Mouse (Mus musculus): ENCODE measurements around the gene Hoxa7.

Gene Hoxa7

DNA sequence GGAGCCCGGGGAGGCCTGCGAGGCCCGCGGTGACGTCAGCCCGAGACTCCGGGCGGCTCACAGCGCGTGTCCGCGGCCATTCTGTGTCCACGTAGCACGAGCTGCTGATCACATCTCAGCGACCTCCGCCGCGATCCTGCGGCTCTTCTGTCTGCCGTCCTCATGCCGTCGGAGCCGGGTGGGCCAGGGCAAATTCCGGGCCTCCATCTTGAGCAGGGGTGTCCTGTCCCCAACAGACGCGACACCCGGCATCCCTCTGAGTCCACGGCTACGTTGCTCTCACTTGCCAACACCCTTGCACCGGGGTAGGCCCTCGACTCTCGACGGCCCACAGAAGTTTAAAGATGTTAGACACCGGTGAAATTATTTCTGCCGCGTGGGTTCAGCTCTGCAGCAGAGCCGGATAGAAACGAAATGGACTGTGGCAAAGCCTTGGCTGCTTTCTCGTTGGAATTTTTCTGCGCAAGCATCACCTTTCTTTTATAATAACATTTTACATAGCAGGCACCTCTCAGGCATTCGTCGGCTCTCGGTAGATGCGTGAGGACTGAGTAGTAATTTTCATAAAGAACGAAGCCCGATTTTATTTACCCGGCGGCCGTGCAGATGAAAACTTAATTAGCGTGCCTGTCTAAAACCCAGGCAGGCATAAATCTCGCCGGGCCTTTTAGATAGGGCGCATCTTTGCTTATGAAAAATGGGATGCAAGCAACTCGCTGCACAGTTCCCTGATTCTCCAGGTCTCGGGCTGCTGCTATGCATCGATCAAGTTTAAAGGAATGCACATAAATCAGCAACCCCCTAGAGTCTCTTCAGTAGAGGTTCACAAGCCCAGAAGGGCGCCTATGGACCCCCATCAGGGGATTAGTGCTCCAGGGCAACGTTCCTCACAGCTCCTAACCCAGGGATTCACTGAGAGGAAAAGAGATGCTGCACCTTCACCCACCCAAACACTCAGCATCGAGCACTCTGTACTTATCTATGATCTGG, 32.2 kb upstream of the Hoxa7 start:
- no peak for ATAC-seq (ENCODE audit: low TSS enrichment)

- no peak for ATAC-seq (ENCODE audit: low TSS enrichment)
These were observed 31.2 kb upstream of the Hoxa7 start for GRCm38 (mm10) chr6:52252775-52253376.

- no peak for ATAC-seq (ENCODE audit: low TSS enrichment)
These were observed 30.5 kb upstream of the Hoxa7 start for GRCm38 (mm10) chr6:52252016-52252774.

- no peak for ATAC-seq (ENCODE audit: low TSS enrichment)
These were observed 29.7 kb upstream of the Hoxa7 start for GRCm38 (mm10) chr6:52251177-52251879.

GRCm38 (mm10) chr6:52249826-52250225, 28.2 kb upstream of the Hoxa7 start:
- ATAC-seq (ENCODE audit: low TSS enrichment): no peak

DNA sequence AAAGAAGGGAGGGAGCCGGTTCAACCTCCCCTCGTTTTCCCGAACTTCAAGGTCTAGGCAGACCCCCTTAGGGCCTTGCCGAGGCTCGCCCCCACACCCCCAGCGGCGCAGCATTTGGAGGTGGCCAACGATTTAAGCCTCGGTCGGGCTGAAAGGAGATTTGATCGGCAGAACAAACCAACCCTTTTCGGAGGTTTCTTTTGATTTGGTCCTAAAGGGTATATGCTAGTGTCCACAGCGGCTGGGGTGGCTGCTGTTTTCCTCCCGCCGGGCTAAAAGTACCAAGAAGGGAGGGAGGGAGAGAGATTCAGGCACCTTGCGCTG, 27.7 kb upstream of the Hoxa7 start:
- no peak for ATAC-seq (ENCODE audit: low TSS enrichment)

DNA sequence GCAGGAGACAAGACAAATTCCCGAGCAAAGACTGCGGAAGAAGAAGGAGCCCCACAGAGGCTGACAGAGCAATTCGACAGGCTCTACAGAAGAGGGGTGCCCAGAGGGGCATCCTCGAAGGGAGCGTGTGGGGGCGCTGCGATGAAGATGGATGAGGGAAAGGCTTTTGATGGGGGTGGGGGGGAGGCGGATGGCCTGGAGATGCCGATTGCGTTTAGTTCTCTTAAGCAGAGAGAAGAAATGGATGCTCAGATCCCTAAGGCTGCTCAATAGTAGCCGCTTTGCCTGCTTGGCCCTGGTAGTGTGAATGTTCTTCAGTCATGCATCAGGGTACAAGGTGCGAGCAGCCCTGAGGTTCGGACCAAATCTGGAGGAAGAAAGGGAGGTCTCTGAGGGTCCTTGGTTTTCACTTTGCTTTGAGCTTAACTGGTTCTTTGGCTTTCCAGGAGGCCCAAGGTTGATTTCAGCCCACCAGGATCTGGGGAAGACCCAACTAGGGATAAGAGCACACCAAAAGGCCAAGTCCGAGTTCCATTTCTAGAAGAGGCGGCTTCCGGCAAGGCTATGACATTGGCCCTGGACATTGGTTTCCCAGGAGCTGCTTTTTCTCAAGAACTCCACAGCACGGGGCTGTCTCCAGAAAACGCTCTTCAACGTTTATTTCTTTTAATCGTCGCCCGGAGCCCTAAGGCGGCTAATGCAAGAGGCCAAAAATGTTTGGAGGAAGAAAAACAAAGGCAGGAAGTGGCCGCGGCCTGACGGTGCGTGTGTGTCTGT, 27.2 kb upstream of the Hoxa7 start:
- no peak for ATAC-seq (ENCODE audit: low TSS enrichment)

DNA sequence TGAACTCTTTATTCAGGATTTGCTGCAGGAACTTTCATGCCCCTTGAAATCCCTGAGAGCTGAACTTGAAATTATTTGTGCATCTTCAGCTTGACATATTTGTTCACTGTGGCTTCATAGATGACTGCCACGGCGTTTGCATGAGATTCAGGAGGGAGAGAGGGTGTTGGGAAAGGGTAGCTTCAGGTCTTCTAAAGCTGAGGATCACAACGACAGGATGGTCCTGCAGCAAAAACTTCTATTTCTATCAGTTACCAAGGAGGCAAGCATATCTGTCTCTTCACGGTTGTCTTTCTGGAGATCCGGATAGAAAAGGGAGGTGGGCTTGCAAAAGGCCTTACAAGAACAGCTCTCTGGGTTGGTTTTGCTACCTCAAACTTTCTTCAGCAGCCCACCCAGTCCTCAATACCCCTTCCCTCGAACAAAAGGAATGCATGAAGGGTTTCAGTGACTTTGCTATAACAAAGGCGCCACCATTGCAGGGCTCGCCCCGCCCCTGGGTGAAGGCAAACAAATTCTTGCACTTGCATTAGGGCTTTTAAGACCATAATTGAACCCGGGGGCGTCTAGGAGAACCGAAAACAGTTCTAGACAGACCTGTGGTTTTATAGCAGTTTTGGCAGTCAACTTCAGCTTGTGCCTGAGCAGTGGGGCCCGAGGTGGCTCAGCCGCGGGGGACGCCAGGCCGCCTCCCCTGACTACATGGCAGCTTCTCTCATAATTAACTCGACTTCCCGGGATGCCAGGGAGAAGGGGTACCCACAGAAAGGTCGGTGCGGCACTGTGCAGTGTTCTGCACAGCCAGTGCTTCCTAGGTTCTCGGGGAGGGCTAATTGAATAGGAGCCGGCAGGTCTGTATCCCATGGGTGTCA, 26.3 kb upstream of the Hoxa7 start:
- ATAC-seq (ENCODE audit: low TSS enrichment): no peak

DNA sequence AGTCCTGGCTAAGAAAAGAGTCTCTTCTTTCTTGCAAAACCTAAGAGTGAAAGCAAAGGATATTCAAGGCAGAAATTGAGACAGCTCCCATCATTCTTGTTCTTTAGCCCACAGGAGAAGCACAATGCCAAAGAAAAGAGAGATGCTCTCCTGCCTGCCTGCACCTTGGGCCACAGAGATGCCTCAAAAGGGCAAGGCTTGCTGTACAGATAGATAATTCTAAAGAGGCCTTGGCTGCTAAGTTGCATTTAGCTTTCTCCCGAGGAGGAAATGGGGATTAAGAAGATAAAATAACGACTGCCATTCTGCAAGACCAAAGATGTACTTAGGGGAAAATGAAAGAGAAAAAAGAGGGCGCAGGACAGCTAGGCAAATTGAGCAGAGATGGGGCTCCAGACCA, 25.3 kb upstream of the Hoxa7 start:
- ATAC-seq (ENCODE audit: low TSS enrichment): no peak

GRCm38 (mm10) chr6:52246403-52246803, 24.7 kb upstream of the Hoxa7 start:
- no peak for ATAC-seq (ENCODE audit: low TSS enrichment)

DNA sequence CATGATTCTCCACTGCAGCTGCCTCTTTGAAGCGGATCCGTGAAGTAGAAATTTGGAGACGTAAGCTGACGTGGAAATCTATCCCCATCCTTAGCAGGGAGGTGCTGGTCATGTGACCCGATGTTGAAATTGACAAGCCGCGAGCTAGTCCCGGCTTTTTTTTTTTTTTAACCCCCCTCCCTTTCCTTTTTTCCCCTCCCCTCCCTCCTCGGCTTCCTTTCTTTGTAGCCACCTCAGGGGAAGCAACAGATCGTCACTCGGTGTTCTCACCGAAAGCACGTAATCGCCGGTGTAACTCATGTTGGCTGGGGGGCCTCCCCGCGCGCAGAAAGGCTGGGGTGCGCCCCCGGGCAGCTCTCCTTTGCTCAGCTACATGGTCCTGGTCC, 24.1 kb upstream of the Hoxa7 start, which contains the start of gene Hoxa11:
Gene Hoxa11 (minus strand): TSS at position 54 of the 386 bp plus-strand sequence.
- ATAC-seq (ENCODE audit: low TSS enrichment): no peak

DNA sequence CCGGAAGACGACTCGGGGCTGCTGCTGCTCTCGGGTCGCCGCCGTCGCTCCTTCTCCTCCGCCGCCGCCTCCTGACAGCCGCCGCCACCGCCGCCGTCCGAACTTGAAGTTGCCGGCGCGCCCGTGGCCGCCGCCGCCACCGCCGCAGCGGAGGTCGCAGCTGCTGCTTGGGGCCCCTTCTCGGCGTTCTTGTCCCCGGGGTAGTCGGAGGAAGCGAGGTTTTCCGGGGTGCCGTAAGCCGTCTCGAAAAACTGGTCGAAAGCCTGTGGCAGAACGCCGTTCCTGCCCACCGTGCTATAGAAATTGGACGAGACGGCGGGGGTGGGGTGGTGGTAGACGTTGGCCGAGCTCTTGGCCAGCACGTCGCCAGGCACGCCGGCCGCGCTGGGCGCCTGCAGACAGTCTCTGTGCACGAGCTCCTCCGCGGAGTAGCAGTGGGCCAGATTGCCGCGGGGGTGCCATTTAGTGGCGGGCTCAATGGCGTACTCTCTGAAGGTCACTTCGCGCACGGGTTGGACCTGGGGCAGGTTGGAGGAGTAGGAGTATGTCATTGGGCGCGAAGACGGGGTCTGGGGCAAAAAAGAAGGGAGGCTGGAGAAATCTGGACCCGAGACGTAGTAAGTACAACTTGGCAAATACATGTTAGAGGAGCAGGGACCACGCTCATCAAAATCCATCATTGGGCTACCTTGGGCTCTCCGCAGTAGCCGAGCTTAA, 23.5 kb upstream of the Hoxa7 start:
- ATAC-seq (ENCODE audit: low TSS enrichment): no peak

- ATAC-seq (ENCODE audit: low TSS enrichment): no peak
These were observed 22.9 kb upstream of the Hoxa7 start for GRCm38 (mm10) chr6:52244471-52245039.

DNA sequence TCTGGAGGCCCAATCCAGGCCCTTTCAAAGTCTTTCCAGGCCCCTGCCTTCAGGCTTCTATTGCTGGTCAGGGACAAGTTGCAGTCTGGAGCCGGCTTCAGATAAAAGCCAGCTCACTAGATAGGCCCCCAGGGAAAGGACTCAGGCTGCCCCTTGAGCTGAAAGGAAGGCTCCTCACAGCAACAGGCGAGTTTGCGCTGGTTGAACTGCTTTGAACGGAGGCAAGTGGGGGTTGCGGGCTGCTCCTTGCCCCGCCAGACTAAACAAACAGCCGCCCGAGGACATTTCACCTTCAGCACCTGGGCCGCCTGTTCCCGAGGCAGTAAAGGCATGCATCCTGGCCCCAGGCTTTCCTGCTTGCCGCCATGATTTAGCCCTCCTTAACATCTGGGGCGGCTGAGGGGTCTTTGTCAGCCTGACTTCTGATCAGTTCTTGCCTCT, 22.0 kb upstream of the Hoxa7 start:
- ATAC-seq (ENCODE audit: low TSS enrichment): no peak

GRCm38 (mm10) chr6:52242801-52243332, 21.2 kb upstream of the Hoxa7 start:
- ATAC-seq (ENCODE audit: low TSS enrichment): no peak

DNA sequence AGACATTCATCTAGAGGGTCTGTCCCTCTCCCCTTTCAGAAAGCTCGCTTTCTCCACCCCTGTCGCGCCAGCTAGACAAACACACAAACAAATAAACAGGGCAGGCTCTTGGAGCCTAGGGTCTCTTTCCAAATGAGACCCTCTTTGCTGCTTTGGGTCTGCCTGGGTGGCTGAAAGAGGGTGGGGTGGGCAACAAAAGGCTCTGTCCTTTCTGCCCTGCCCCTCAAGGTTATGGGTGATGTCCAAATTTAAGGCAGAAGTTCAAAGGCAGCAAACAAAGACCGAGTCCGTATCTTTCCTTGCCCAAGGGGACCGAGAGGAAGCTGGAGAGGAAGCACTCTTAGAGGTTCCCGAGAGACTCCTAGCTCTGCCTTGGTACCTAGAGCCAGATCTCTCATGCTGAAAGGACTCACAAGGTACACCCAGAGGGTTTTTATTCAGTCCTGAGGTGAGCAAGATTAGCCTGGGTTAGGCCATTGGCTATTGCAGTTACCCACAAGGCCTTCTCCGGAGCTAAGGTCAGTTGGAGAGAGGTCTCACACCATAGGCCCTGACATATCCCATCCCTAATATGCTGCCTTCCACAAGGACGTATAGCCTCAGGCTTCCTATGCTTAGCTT, 19.5 kb upstream of the Hoxa7 start:
- ATAC-seq (ENCODE audit: low TSS enrichment): no peak

GRCm38 (mm10) chr6:52240389-52241000, 18.8 kb upstream of the Hoxa7 start, which contains the start of gene Hoxa10:
Gene Hoxa10 (minus strand): TSS chr6:52240854.
- no peak for ATAC-seq (ENCODE audit: low TSS enrichment)
